Mouse (Mus musculus): Measurements from ENCODE around the gene Cplane1.

GRCm38 (mm10) chr15:8302944-8303343 lies 134.0 kb downstream of the Cplane1 start:
- TF ChIP-seq POLR2AphosphoS5 (IDR thresholded peaks at IDR 0.05; ENCODE audit: insufficient replicate concordance, low read depth, low read length): no peak
- TF ChIP-seq CTCF (IDR thresholded peaks at IDR 0.05; ENCODE audit: low read depth, low read length): no peak
- no peak for TF ChIP-seq TAL1 (conservative IDR thresholded peaks at IDR 0.05; ENCODE audit: low read depth, low read length)
- TF ChIP-seq GATA1 (IDR thresholded peaks at IDR 0.05; ENCODE audit: borderline replicate concordance, low read length): no peak
- TF ChIP-seq GATA2 (IDR thresholded peaks at IDR 0.05; ENCODE audit: borderline replicate concordance, low read depth, low read length): no peak
